Mouse (Mus musculus): Measurements from ENCODE around the gene Ddx19a.

DNA sequence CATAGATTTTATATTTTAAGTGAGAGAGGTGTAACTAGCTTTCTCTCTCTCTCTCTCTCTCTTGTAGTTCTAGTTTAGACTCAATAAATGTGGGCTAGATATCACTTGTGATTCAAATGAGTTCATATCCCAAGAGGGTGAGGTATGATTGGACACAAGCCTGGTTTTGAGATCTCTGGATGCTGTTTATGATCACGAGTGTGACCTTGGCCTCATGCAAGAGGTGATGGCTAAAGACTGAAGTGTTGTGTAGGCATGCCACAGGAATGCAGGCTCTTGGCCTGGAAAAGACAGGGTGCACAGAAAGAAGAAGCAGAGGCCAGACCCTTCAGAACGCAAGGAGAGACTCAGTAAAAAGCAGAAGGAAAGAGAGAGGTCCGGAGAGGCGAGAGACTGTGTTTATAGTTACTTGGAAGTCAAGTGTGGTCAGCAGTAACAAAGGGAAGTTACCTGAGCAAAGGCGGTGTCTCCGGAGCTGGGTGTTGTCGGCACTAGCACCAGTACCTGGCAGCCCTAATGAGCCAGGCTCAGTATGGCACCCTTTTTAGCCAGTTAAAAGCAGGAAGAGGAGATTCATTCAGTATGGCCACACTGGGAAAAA, 53.2 kb downstream of the Ddx19a start:
- TF ChIP-seq CTCF (IDR thresholded peaks at IDR 0.05; ENCODE audit: borderline replicate concordance, extremely low read depth, insufficient read depth, insufficient read length): no peak
- TF ChIP-seq POLR2A (IDR thresholded peaks at IDR 0.05; ENCODE audit: borderline replicate concordance, extremely low read depth, insufficient read depth, insufficient read length, poor library complexity, severe bottlenecking): no peak
